Mouse (Mus musculus): Measurements from ENCODE around the gene Aars.
A peak's percentile ranks its signal among the peaks of the same experiment; 100 is the strongest.
"Not testable (repeated sequence)": the region's sequence is repeated elsewhere in the genome, so short reads cannot be mapped to it uniquely, and the experiment has no call there.

The Aars gene

GRCm38 (mm10) chr8:111032916-111033315 lies at the start of gene Aars:
TSS of gene Aars (plus strand) at chr8:111033144.
- no peak for DNase-seq

GRCm38 (mm10) chr8:110987805-110988744 lies 44.9 kb upstream of the Aars start:
- no peak for DNase-seq

GRCm38 (mm10) chr8:110990017-110990416 lies 42.9 kb upstream of the Aars start:
- no peak for DNase-seq

- no peak for DNase-seq
Observed at GRCm38 (mm10) chr8:110996641-110997430, 36.1 kb upstream of the Aars start.

GRCm38 (mm10) chr8:110997547-110998531 lies 35.1 kb upstream of the Aars start, which contains the start of gene Ddx19a:
TSS of gene Ddx19a (minus strand) at chr8:110997800.
- peak; percentile 88 for DNase-seq

GRCm38 (mm10) chr8:111010230-111010991 lies 22.5 kb upstream of the Aars start:
- DNase-seq = not testable (repeated sequence)

GRCm38 (mm10) chr8:111026609-111027008 lies 6.3 kb upstream of the Aars start:
- DNase-seq = not testable (repeated sequence)

GRCm38 (mm10) chr8:111027391-111027937 lies 5.5 kb upstream of the Aars start:
- peak; percentile 87 for DNase-seq

GRCm38 (mm10) chr8:111029589-111029988 lies 3.4 kb upstream of the Aars start:
- no peak for DNase-seq

- no peak for DNase-seq
Observed at GRCm38 (mm10) chr8:111030045-111030444, 2.9 kb upstream of the Aars start.

GRCm38 (mm10) chr8:111031572-111031971 lies 1.4 kb upstream of the Aars start, which contains the start of gene Ddx19b:
TSS of gene Ddx19b (minus strand) at chr8:111031751.
- DNase-seq = no peak

GRCm38 (mm10) chr8:111033482-111034215 lies 705 bp downstream of the Aars start:
- DNase-seq = peak; percentile 100

GRCm38 (mm10) chr8:111034276-111034675 lies 1.3 kb downstream of the Aars start:
- no peak for DNase-seq

GRCm38 (mm10) chr8:111036591-111036990 lies 3.6 kb downstream of the Aars start:
- no peak for DNase-seq

GRCm38 (mm10) chr8:111042546-111042945 lies 9.6 kb downstream of the Aars start:
- DNase-seq = no peak

- DNase-seq = no peak
Observed at GRCm38 (mm10) chr8:111044003-111044734, 11.2 kb downstream of the Aars start.

GRCm38 (mm10) chr8:111048694-111049093 lies 15.8 kb downstream of the Aars start:
- DNase-seq = no peak

- no peak for DNase-seq
Observed at GRCm38 (mm10) chr8:111049106-111049505, 16.2 kb downstream of the Aars start.

- DNase-seq = no peak
Observed at GRCm38 (mm10) chr8:111053827-111054518, 21.0 kb downstream of the Aars start.

Data from layer of hippocampus, adult 9-11 months (tissue).